Mouse (Mus musculus) midbrain, embryonic 16.5 days (tissue): ENCODE measurements around the gene Hk1. TPM values are rescaled to one million over a fixed set of nuclear protein-coding genes. Genes with fewer than 3 reads are reported as not detected.
"Not testable (repeated sequence)": the region's sequence is repeated elsewhere in the genome, so short reads cannot be mapped to it uniquely, and the experiment has no call there.

ENCODE experiments used
- ATAC-seq: fragments of 200-750 bp; cut with Nextera tagmentation; 2 replicates; pipeline ENCODE4 v1.8.0; 2017; ENCODE audit warnings: moderate TSS enrichment
- H3K27ac ChIP-seq: fragments of 300-500 bp; sonication (generic); 2 replicates; pipeline ENCODE4 v1.5.1; 2014; ENCODE audit warnings: mild to moderate bottlenecking, low read length, mixed read lengths
- H3K27me3 ChIP-seq: fragments of 300-500 bp; sonication (generic); 2 replicates; pipeline ENCODE4 v1.6.1; 2014; ENCODE audit warnings: low read depth, low read length, mixed read lengths; ENCODE audit not compliant: control insufficient read depth, insufficient read depth
- H3K36me3 ChIP-seq: fragments of 300-500 bp; sonication (generic); 2 replicates; pipeline ENCODE4 v1.6.1; 2014; ENCODE audit warnings: mild to moderate bottlenecking, low read length, moderate library complexity, mixed read lengths; ENCODE audit not compliant: control insufficient read depth, insufficient read depth
- H3K4me1 ChIP-seq: fragments of 300-500 bp; sonication (generic); 2 replicates; pipeline ENCODE4 v1.6.1; 2014; ENCODE audit warnings: mild to moderate bottlenecking, low read length, mixed read lengths; ENCODE audit not compliant: control insufficient read depth, insufficient read depth
- H3K4me2 ChIP-seq: fragments of 300-500 bp; sonication (generic); 2 replicates; pipeline ENCODE4 v1.6.1; 2014; ENCODE audit warnings: mild to moderate bottlenecking, low read length, mixed read lengths
- H3K4me3 ChIP-seq: fragments of 300-500 bp; sonication (generic); 2 replicates; pipeline ENCODE4 v1.5.1; 2014; ENCODE audit warnings: low read depth, mild to moderate bottlenecking, low read length, moderate library complexity, mixed read lengths
- H3K9ac ChIP-seq: fragments of 300-500 bp; sonication (generic); 2 replicates; pipeline ENCODE4 v1.6.1; 2014; ENCODE audit warnings: low read depth, low read length, mixed read lengths
- H3K9me3 ChIP-seq: fragments of 300-500 bp; sonication (generic); replicated peaks from 2 replicates; pipeline ENCODE4 v1.6.1; 2014; ENCODE audit warnings: mild to moderate bottlenecking, low read length, mixed read lengths; ENCODE audit not compliant: control insufficient read depth, poor library complexity, severe bottlenecking
- WGBS: fragments of 180-500 bp; shearing (Covaris S2); extraction: QIAGEN DNeasy Blood & Tissue Kit; methylation state at CpG from one replicate; pipeline ENCODE4 v1.1.7; 2014; 5-methylcytosine and 5-hydroxymethylcytosine counted together
- polyA plus RNA-seq: library from polyadenylated mRNA; unstranded; fragments of >200 nt; fragmentation: Nextera tagmentation; extraction: Ambion mirVana; gene quantifications from 2 replicates; pipeline ENCODE4 v1.2.1, GENCODE M21; 2015

Hk1 gene
- polyA plus RNA-seq, 1 experiment from 2014 or later: 155 TPM

- H3K27me3 ChIP-seq: no peaks in the 10 kb centered on the region
- H3K9ac ChIP-seq: no peak overlapping the region
- H3K36me3 ChIP-seq: no peaks in the 10 kb centered on the region
- 95% methylated on average over 10 of the region's 10 CpGs for WGBS
- no peak overlapping the region for H3K4me3 ChIP-seq
- no peaks in the 10 kb centered on the region for H3K9me3 ChIP-seq
- no peak overlapping the region for H3K27ac ChIP-seq
- H3K4me2 ChIP-seq: no peak overlapping the region
- no peak for ATAC-seq
- H3K4me1 ChIP-seq: peaks cover 8% of the 10 kb centered on the region
Observed at GRCm38 (mm10) chr10:62328886-62329412, 50.8 kb downstream of the Hk1 start.

- 50% methylated on average over 23 of the region's 23 CpGs for WGBS
- Histone ChIP-seq H3K27ac (no peak overlapping the region), H3K4me2 (no peak overlapping the region), H3K4me3 (no peak overlapping the region), H3K4me1 (peaks cover 3% of the 10 kb centered on the region), H3K36me3 (no peaks in the 10 kb centered on the region), H3K27me3 (no peaks in the 10 kb centered on the region), H3K9me3 (no peaks in the 10 kb centered on the region), H3K9ac (no peak overlapping the region)
- ATAC-seq: no peak
Observed at GRCm38 (mm10) chr10:62327572-62328317, 52.0 kb downstream of the Hk1 start.

DNA sequence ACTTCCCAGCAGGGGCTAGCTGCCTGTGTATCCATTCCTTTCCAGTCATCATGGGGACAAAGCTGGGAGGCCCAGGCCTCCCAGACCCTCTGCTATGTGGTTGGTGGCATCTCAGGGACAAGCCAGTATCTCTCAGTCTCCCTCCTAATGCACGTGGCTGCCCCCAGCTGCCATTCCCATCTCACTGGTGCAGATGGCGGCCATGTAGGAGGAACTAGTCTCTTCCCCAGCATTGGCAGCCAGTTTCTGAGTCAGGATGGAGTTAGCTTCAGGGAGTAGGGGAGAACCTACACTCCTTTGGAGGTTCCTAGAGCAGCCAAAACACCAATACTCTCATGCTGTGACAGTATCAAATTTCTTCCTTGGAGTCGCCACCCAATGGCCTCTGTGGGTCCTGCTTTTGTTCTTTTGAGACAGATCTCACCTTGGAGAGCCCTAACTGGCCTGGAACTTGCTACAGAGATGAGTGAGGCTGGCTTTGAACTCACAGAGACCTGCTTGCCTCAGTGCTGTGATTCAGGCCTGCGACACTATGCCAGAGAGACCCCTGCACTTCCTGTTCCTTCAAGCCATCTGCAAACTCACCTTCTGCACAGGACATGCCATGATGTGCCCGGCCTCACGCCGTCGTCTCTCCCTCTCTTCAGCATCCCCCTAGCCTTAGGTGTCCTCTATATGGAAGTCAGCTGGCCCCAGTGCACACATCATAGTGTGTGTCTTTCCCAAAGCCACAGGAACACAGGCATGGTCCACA lies 52.7 kb downstream of the Hk1 start:
- Histone ChIP-seq H3K27me3 (no peaks in the 10 kb centered on the region), H3K4me1 (peaks cover 3% of the 10 kb centered on the region; the same call in 1 of the 2 replicates), H3K4me3 (no peak overlapping the region), H3K36me3 (no peaks in the 10 kb centered on the region), H3K4me2 (no peak overlapping the region), H3K9me3 (no peaks in the 10 kb centered on the region), H3K9ac (no peak overlapping the region), H3K27ac (no peak overlapping the region)
- no peak for ATAC-seq
- WGBS: 68% methylated on average over 8 of the region's 8 CpGs

DNA sequence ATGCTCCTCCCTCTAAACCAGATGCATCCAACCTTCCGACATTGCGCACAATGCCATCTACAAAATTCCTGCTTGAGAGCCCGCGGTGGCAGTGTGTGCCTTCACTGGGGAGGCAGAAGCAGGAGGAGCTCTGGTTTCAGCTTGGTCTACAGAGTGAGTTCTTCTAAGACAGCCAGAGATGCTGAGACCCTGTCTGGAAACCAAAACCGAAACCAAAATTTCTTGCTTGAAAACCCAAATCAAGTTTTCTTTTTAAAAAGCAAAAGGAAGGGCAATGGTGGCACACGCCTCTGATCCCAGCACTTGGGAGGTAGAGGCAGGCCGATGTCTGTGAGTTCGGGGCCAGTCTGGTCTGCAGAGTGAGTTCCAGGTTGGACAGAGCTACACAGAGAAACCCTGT lies 53.7 kb downstream of the Hk1 start:
- Histone ChIP-seq H3K36me3 (no peaks in the 10 kb centered on the region), H3K4me3 (no peak overlapping the region), H3K9me3 (no peaks in the 10 kb centered on the region), H3K4me1 (peaks cover 3% of the 10 kb centered on the region; the same call in 1 of the 2 replicates), H3K27me3 (no peaks in the 10 kb centered on the region), H3K4me2 (no peak overlapping the region), H3K27ac (no peak overlapping the region), H3K9ac (no peak overlapping the region)
- no peak for ATAC-seq
- WGBS: 98% methylated on average over 8 of the region's 8 CpGs

DNA sequence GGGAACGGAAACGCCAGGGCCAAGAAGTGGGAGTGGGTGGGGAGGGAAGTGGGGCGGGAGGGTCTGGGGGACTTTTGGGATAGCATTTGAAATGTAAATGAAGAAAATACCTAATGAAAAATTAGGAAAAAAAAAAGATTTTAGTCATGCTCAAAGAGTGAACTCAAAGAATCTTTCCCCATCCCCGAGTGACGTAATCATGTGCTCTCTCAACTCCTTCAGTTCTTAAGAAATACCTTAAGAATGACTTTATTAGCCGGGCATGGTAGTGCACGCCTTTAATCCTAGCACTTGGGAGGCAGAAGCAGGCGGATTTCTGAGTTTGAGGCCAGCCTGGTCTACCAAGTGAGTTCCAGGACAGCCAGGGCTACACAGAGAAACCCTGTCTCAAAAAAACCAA lies 56.9 kb downstream of the Hk1 start:
- H3K9me3 ChIP-seq, H3K4me1 ChIP-seq, H3K9ac ChIP-seq, H3K27ac ChIP-seq, H3K27me3 ChIP-seq, H3K36me3 ChIP-seq, H3K4me2 ChIP-seq, ATAC-seq, H3K4me3 ChIP-seq: not testable (repeated sequence)
- 93% methylated on average over 8 of the region's 8 CpGs for WGBS

GRCm38 (mm10) chr10:62321457-62321856 lies 58.3 kb downstream of the Hk1 start:
- no peaks in the 10 kb centered on the region for H3K4me1 ChIP-seq
- no peak overlapping the region for H3K4me3 ChIP-seq

GRCm38 (mm10) chr10:62320402-62320978 lies 59.2 kb downstream of the Hk1 start:
- no peak overlapping the region for H3K4me2 ChIP-seq
- H3K36me3 ChIP-seq: no peaks in the 10 kb centered on the region; the same call in 1 of the 2 replicates
- H3K4me1 ChIP-seq: no peaks in the 10 kb centered on the region
- 78% methylated on average over 9 of the region's 9 CpGs for WGBS
- no peak overlapping the region for H3K4me3 ChIP-seq
- ATAC-seq: peak; percentile 70
- H3K27ac ChIP-seq: no peak overlapping the region
- no peaks in the 10 kb centered on the region for H3K27me3 ChIP-seq
- H3K9ac ChIP-seq: no peak overlapping the region
- no peaks in the 10 kb centered on the region for H3K9me3 ChIP-seq

More at GRCm38 (mm10) chr10:62321457-62321856, 58.3 kb downstream of the Hk1 start:
- Histone ChIP-seq H3K4me2 (no peak overlapping the region), H3K9ac (no peak overlapping the region), H3K27ac (no peak overlapping the region), H3K36me3 (no peaks in the 10 kb centered on the region), H3K9me3 (no peaks in the 10 kb centered on the region), H3K27me3 (no peaks in the 10 kb centered on the region)
- WGBS: 76% methylated on average over 9 of the region's 9 CpGs
- no peak for ATAC-seq

DNA sequence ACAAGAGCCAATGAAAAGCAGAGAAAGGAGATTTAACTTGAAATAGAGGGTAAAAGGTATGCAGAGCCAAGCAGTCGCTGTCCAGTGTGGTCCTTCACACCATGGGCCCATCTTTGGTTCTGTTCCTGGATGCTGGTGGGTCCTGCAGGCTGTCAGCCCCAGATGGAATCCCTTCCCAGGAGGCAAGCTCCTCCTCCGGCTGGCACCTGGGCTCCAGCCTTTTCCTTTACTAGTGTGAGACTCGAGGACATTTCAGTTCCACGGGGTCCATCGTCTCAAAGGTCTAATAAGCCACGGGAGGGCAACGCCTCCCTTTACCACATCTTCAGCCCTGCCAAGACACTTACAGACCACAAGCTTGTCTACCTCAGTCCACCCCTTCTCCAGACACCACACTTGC lies 60.6 kb downstream of the Hk1 start:
- 86% methylated on average over 7 of the region's 7 CpGs for WGBS
- ATAC-seq: no peak
- H3K27ac ChIP-seq: no peak overlapping the region
- no peak overlapping the region for H3K4me2 ChIP-seq
- H3K4me1 ChIP-seq: no peaks in the 10 kb centered on the region
- no peaks in the 10 kb centered on the region; the same call in 1 of the 2 replicates for H3K36me3 ChIP-seq
- H3K4me3 ChIP-seq: no peak overlapping the region
- no peaks in the 10 kb centered on the region for H3K9me3 ChIP-seq
- no peaks in the 10 kb centered on the region for H3K27me3 ChIP-seq
- H3K9ac ChIP-seq: no peak overlapping the region

- no peak overlapping the region for H3K4me3 ChIP-seq
- no peaks in the 10 kb centered on the region; the same call in 1 of the 2 replicates for H3K36me3 ChIP-seq
- 49% methylated on average over 8 of the region's 8 CpGs for WGBS
- no peak for ATAC-seq
- H3K4me2 ChIP-seq: no peak overlapping the region
- no peaks in the 10 kb centered on the region for H3K4me1 ChIP-seq
- no peaks in the 10 kb centered on the region for H3K27me3 ChIP-seq
- H3K27ac ChIP-seq: no peak overlapping the region
- H3K9me3 ChIP-seq: no peaks in the 10 kb centered on the region
- no peak overlapping the region for H3K9ac ChIP-seq
Observed at GRCm38 (mm10) chr10:62316467-62316866, 63.2 kb downstream of the Hk1 start.
